Mouse (Mus musculus) layer of hippocampus, adult 2 months (tissue): ENCODE measurements at regions not wholly inside any gene's neighbourhood (a gene's known extent, or its start where the extent isn't known, plus 50 kb on each side); places are given as distances from the start of the nearest gene placed in this dataset.

Experiments used
- DNase-seq, 2 experiments: peaks; one replicate each; pipeline ENCODE4 v3.0.0; 2022; ENCODE audit warnings: low spot score in 2 of 2
- H3K27ac ChIP-seq: fragments of 200-600 bp; 2 replicates; pipeline ENCODE4 v1.8.1; 2022
- H3K4me3 ChIP-seq: fragments of 200-600 bp; 2 replicates; pipeline ENCODE4 v1.8.1; 2022; ENCODE audit warnings: mild to moderate bottlenecking
- CTCF ChIP-seq: fragments of 200-600 bp; conservative IDR thresholded peaks from 2 replicates; pipeline ENCODE4 v1.8.1; 2022; ENCODE audit warnings: antibody characterized with exemption, mild to moderate bottlenecking, moderate library complexity

GRCm38 (mm10) chr3:120217710-120218109 is 433.4 kb upstream of the Ptbp2 start:
- Histone ChIP-seq H3K4me3 (no peak overlapping the region), H3K27ac (no peak overlapping the region)
- no peak for TF ChIP-seq CTCF
- DNase-seq: no peak

GRCm38 (mm10) chr3:120214616-120215250 is 430.5 kb upstream of the Ptbp2 start:
- no peak for DNase-seq
- no peak for TF ChIP-seq CTCF
- H3K27ac ChIP-seq: peak overlapping the region; percentile 39; the same call in 1 of the 2 replicates
- peak overlapping the region; percentile 25; the same call in 1 of the 2 replicates for H3K4me3 ChIP-seq

GRCm38 (mm10) chr3:120199403-120199802 is 415.1 kb upstream of the Ptbp2 start:
- H3K27ac ChIP-seq: no peak overlapping the region
- DNase-seq: no peak
- TF ChIP-seq CTCF: no peak
- no peak overlapping the region for H3K4me3 ChIP-seq

- TF ChIP-seq CTCF: no peak
- Histone ChIP-seq H3K27ac (no peak overlapping the region), H3K4me3 (no peak overlapping the region)
- no peak for DNase-seq
Measured at GRCm38 (mm10) chr3:120194501-120194900, 410.2 kb upstream of the Ptbp2 start.

GRCm38 (mm10) chr3:120192439-120193326 is 408.4 kb upstream of the Ptbp2 start:
- H3K27ac ChIP-seq: peak overlapping the region; percentile 28; the same call in 1 of the 2 replicates
- peak; percentile 65 to 71 for DNase-seq
- H3K4me3 ChIP-seq: peak overlapping the region; percentile 31; the same call in 1 of the 2 replicates
- peak; percentile 91 for TF ChIP-seq CTCF

- TF ChIP-seq CTCF: no peak
- DNase-seq: no peak
- Histone ChIP-seq H3K27ac (no peak overlapping the region), H3K4me3 (no peak overlapping the region)
Measured at GRCm38 (mm10) chr3:120189606-120190005, 405.3 kb upstream of the Ptbp2 start.

GRCm38 (mm10) chr3:120180931-120181610 is 396.8 kb upstream of the Ptbp2 start:
- H3K27ac ChIP-seq: no peak overlapping the region
- no peak for TF ChIP-seq CTCF
- no peak overlapping the region for H3K4me3 ChIP-seq
- DNase-seq: no peak

GRCm38 (mm10) chr3:120175632-120176031 is 391.4 kb upstream of the Ptbp2 start:
- H3K4me3 ChIP-seq: no peak overlapping the region
- TF ChIP-seq CTCF: no peak
- no peak overlapping the region for H3K27ac ChIP-seq
- DNase-seq: no peak
